Mouse (Mus musculus): ENCODE results near the gene Krt73. TPM values are rescaled to one million over a fixed set of nuclear protein-coding genes. Genes with fewer than 3 reads are reported as not detected.
A peak's percentile ranks its signal among the peaks of the same experiment; 100 is the strongest.

The Krt73 gene
- polyA plus RNA-seq (2014; fragmentation: Nextera tagmentation; extraction: Ambion mirVana) = not detected in 2 replicates

- H3K4me3 ChIP-seq (ENCODE audit: low read depth, low read length) = no peak within 1 kb of the TSS
- H3K9me3 ChIP-seq (ENCODE audit: control insufficient read depth, low read length) = no peaks in the 10 kb centered on the region
- ATAC-seq (ENCODE audit: insufficient read depth, low FRiP score, low TSS enrichment) (no peak), DNase-seq (ENCODE audit: low spot score) (no peak)
- H3K4me1 ChIP-seq (ENCODE audit: control insufficient read depth, insufficient read depth, low read length) = no peaks in the 10 kb centered on the region
- no peaks in the 10 kb centered on the region for H3K27me3 ChIP-seq (ENCODE audit: control insufficient read depth, insufficient read depth, low read length)
- H3K27ac ChIP-seq (ENCODE audit: low read depth, low read length) = no peak within 1 kb of the TSS
- 81% methylated on average over 6 of the region's 6 CpGs for WGBS
- no peak within 1 kb of the TSS for H3K4me2 ChIP-seq (ENCODE audit: low read depth)
- H3K9ac ChIP-seq (ENCODE audit: low read length) = no peak within 1 kb of the TSS
- no peaks in the 10 kb centered on the region for H3K36me3 ChIP-seq (ENCODE audit: control insufficient read depth, insufficient read depth, low read length)
Measured at GRCm38 (mm10) chr15:101802296-101802835, at the start of gene Krt73. Gene Krt73 (minus strand): TSS chr15:101802346.

- DNase-seq (ENCODE audit: low spot score) (no peak), ATAC-seq (ENCODE audit: insufficient read depth, low FRiP score, low TSS enrichment) (no peak)
- no peaks in the 10 kb centered on the region for H3K36me3 ChIP-seq (ENCODE audit: control insufficient read depth, insufficient read depth, low read length)
- WGBS = 82% methylated on average over 6 of the region's 6 CpGs
- no peak within 1 kb of the TSS for H3K9ac ChIP-seq (ENCODE audit: low read length)
- no peak within 1 kb of the TSS for H3K4me3 ChIP-seq (ENCODE audit: low read depth, low read length)
- no peaks in the 10 kb centered on the region for H3K4me1 ChIP-seq (ENCODE audit: control insufficient read depth, insufficient read depth, low read length)
- H3K4me2 ChIP-seq (ENCODE audit: low read depth) = no peak within 1 kb of the TSS
- no peaks in the 10 kb centered on the region for H3K9me3 ChIP-seq (ENCODE audit: control insufficient read depth, low read length)
- H3K27me3 ChIP-seq (ENCODE audit: control insufficient read depth, insufficient read depth, low read length) = 0 out of 2 replicates have a peak, but pooled peaks cover 3% of the 10 kb centered on the region
- no peak within 1 kb of the TSS for H3K27ac ChIP-seq (ENCODE audit: low read depth, low read length)
Measured at GRCm38 (mm10) chr15:101850694-101851093, 48.5 kb upstream of the Krt73 start, which contains the start of gene Krt1. Gene Krt1 (minus strand): TSS chr15:101850794.

- H3K4me1 ChIP-seq (ENCODE audit: control insufficient read depth, insufficient read depth, low read length) = no peaks in the 10 kb centered on the region
- H3K36me3 ChIP-seq (ENCODE audit: control insufficient read depth, insufficient read depth, low read length) = no peaks in the 10 kb centered on the region
- whole genome bisulfite sequencing = under 1% methylated on average over 37 of the region's 37 CpGs
- no peak overlapping the region for H3K27ac ChIP-seq (ENCODE audit: low read depth, low read length)
- ATAC-seq (ENCODE audit: insufficient read depth, low FRiP score, low TSS enrichment) (peak; percentile 45; the same call in 1 of the 2 replicates), DNase-seq (ENCODE audit: low spot score) (peak; percentile 65)
- no peaks in the 10 kb centered on the region for H3K9me3 ChIP-seq (ENCODE audit: control insufficient read depth, low read length)
- H3K9ac ChIP-seq (ENCODE audit: low read length) = peak overlapping the region; percentile 74
- peaks cover 10% of the 10 kb centered on the region; the same call in 1 of the 2 replicates for H3K27me3 ChIP-seq (ENCODE audit: control insufficient read depth, insufficient read depth, low read length)
- peak overlapping the region; percentile 78 for H3K4me2 ChIP-seq (ENCODE audit: low read depth)
- peak overlapping the region; percentile 43 for H3K4me3 ChIP-seq (ENCODE audit: low read depth, low read length)
Measured at GRCm38 (mm10) chr15:101845971-101846403, 43.8 kb upstream of the Krt73 start.

GRCm38 (mm10) chr15:101843192-101843591 lies 41.0 kb upstream of the Krt73 start:
- H3K4me2 ChIP-seq (ENCODE audit: low read depth) = no peak overlapping the region
- H3K27me3 ChIP-seq (ENCODE audit: control insufficient read depth, insufficient read depth, low read length) = peaks cover 10% of the 10 kb centered on the region; the same call in 1 of the 2 replicates
- H3K9ac ChIP-seq (ENCODE audit: low read length) = no peak overlapping the region
- 73% methylated on average over 9 of the region's 9 CpGs for WGBS
- no peak overlapping the region for H3K4me3 ChIP-seq (ENCODE audit: low read depth, low read length)
- H3K27ac ChIP-seq (ENCODE audit: low read depth, low read length) = no peak overlapping the region
- H3K4me1 ChIP-seq (ENCODE audit: control insufficient read depth, insufficient read depth, low read length) = no peaks in the 10 kb centered on the region
- H3K36me3 ChIP-seq (ENCODE audit: control insufficient read depth, insufficient read depth, low read length) = no peaks in the 10 kb centered on the region
- DNase-seq (ENCODE audit: low spot score) (no peak), ATAC-seq (ENCODE audit: insufficient read depth, low FRiP score, low TSS enrichment) (no peak)
- H3K9me3 ChIP-seq (ENCODE audit: control insufficient read depth, low read length) = no peaks in the 10 kb centered on the region

GRCm38 (mm10) chr15:101834784-101835328 lies 32.7 kb upstream of the Krt73 start:
- H3K27ac ChIP-seq (ENCODE audit: low read depth, low read length) = no peak overlapping the region

GRCm38 (mm10) chr15:101833131-101833530 lies 31.0 kb upstream of the Krt73 start:
- Histone ChIP-seq H3K27ac (ENCODE audit: low read depth, low read length) (no peak overlapping the region), H3K4me1 (ENCODE audit: control insufficient read depth, insufficient read depth, low read length) (no peaks in the 10 kb centered on the region), H3K27me3 (ENCODE audit: control insufficient read depth, insufficient read depth, low read length) (no peaks in the 10 kb centered on the region), H3K4me3 (ENCODE audit: low read depth, low read length) (no peak overlapping the region), H3K9ac (ENCODE audit: low read length) (no peak overlapping the region), H3K4me2 (ENCODE audit: low read depth) (no peak overlapping the region), H3K36me3 (ENCODE audit: control insufficient read depth, insufficient read depth, low read length) (no peaks in the 10 kb centered on the region), H3K9me3 (ENCODE audit: control insufficient read depth, low read length) (no peaks in the 10 kb centered on the region)
- no peak for DNase-seq (ENCODE audit: low spot score)
- 47% methylated on average over 6 of the region's 6 CpGs for WGBS
- no peak for ATAC-seq (ENCODE audit: insufficient read depth, low FRiP score, low TSS enrichment)

More at GRCm38 (mm10) chr15:101834784-101835328, 32.7 kb upstream of the Krt73 start:
- Histone ChIP-seq H3K9ac (ENCODE audit: low read length) (no peak overlapping the region), H3K4me1 (ENCODE audit: control insufficient read depth, insufficient read depth, low read length) (no peaks in the 10 kb centered on the region), H3K9me3 (ENCODE audit: control insufficient read depth, low read length) (no peaks in the 10 kb centered on the region), H3K4me2 (ENCODE audit: low read depth) (no peak overlapping the region), H3K4me3 (ENCODE audit: low read depth, low read length) (no peak overlapping the region), H3K27me3 (ENCODE audit: control insufficient read depth, insufficient read depth, low read length) (no peaks in the 10 kb centered on the region), H3K36me3 (ENCODE audit: control insufficient read depth, insufficient read depth, low read length) (no peaks in the 10 kb centered on the region)
- WGBS = 73% methylated on average over 5 of the region's 5 CpGs
- DNase-seq (ENCODE audit: low spot score) (no peak), ATAC-seq (ENCODE audit: insufficient read depth, low FRiP score, low TSS enrichment) (no peak)

GRCm38 (mm10) chr15:101829441-101829840 lies 27.3 kb upstream of the Krt73 start:
- no peaks in the 10 kb centered on the region for H3K9me3 ChIP-seq (ENCODE audit: control insufficient read depth, low read length)
- DNase-seq (ENCODE audit: low spot score) = no peak
- no peak for ATAC-seq (ENCODE audit: insufficient read depth, low FRiP score, low TSS enrichment)
- no peak overlapping the region for H3K4me3 ChIP-seq (ENCODE audit: low read depth, low read length)
- no peaks in the 10 kb centered on the region for H3K4me1 ChIP-seq (ENCODE audit: control insufficient read depth, insufficient read depth, low read length)
- no peak overlapping the region for H3K4me2 ChIP-seq (ENCODE audit: low read depth)
- H3K27me3 ChIP-seq (ENCODE audit: control insufficient read depth, insufficient read depth, low read length) = no peaks in the 10 kb centered on the region
- H3K27ac ChIP-seq (ENCODE audit: low read depth, low read length) = no peak overlapping the region
- 77% methylated on average over 5 of the region's 5 CpGs for WGBS
- H3K36me3 ChIP-seq (ENCODE audit: control insufficient read depth, insufficient read depth, low read length) = no peaks in the 10 kb centered on the region
- H3K9ac ChIP-seq (ENCODE audit: low read length) = no peak overlapping the region

GRCm38 (mm10) chr15:101821786-101822185 lies 19.6 kb upstream of the Krt73 start:
- Histone ChIP-seq H3K9me3 (ENCODE audit: control insufficient read depth, low read length) (no peaks in the 10 kb centered on the region), H3K36me3 (ENCODE audit: control insufficient read depth, insufficient read depth, low read length) (no peaks in the 10 kb centered on the region), H3K9ac (ENCODE audit: low read length) (no peak overlapping the region), H3K4me1 (ENCODE audit: control insufficient read depth, insufficient read depth, low read length) (no peaks in the 10 kb centered on the region), H3K27ac (ENCODE audit: low read depth, low read length) (no peak overlapping the region), H3K4me3 (ENCODE audit: low read depth, low read length) (no peak overlapping the region), H3K4me2 (ENCODE audit: low read depth) (no peak overlapping the region), H3K27me3 (ENCODE audit: control insufficient read depth, insufficient read depth, low read length) (no peaks in the 10 kb centered on the region)
- DNase-seq (ENCODE audit: low spot score) = no peak
- ATAC-seq (ENCODE audit: insufficient read depth, low FRiP score, low TSS enrichment) = no peak
- 46% methylated on average over 3 of the region's 3 CpGs for WGBS

- DNase-seq (ENCODE audit: low spot score) = no peak
- WGBS = 88% methylated on average over 16 of the region's 16 CpGs
- Histone ChIP-seq H3K4me1 (ENCODE audit: control insufficient read depth, insufficient read depth, low read length) (no peaks in the 10 kb centered on the region), H3K9ac (ENCODE audit: low read length) (no peak within 1 kb of the TSS), H3K36me3 (ENCODE audit: control insufficient read depth, insufficient read depth, low read length) (no peaks in the 10 kb centered on the region), H3K9me3 (ENCODE audit: control insufficient read depth, low read length) (no peaks in the 10 kb centered on the region), H3K4me2 (ENCODE audit: low read depth) (no peak within 1 kb of the TSS), H3K4me3 (ENCODE audit: low read depth, low read length) (no peak within 1 kb of the TSS), H3K27me3 (ENCODE audit: control insufficient read depth, insufficient read depth, low read length) (no peaks in the 10 kb centered on the region), H3K27ac (ENCODE audit: low read depth, low read length) (no peak within 1 kb of the TSS)
- no peak for ATAC-seq (ENCODE audit: insufficient read depth, low FRiP score, low TSS enrichment)
Measured at GRCm38 (mm10) chr15:101817875-101818274, 15.7 kb upstream of the Krt73 start, which contains the start of gene Krt2. Gene Krt2 (minus strand): TSS chr15:101818169.
